In the genomic region with DNA sequence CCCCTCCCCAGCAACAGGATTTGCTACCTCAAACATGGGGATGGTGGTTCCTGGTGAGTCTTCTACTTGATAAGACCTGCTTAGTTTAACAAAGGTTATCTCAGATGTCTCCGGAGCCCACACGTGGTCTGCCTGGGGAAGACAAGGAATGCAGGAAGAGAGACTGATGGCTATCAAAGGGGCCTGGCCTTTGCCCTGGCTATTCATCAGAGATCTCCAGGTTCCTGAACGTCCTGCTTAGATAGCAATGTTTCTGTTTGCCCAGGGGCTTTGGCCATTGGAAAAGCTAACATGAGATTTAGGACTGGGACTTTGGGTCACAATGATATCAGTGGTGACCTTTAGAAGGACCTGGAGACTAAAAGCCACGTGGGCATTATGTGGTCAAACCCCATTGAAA, we compare ENCODE assay signal across 26 mouse cellular contexts.
DNase-seq lines count a peak whose midpoint lies in the region; ATAC-seq and TF ChIP-seq lines count a peak whose summit lies in the region.
"Had no signal": no experiment of that assay in that cellular context is flagged by ENCODE, and none has a peak within 500 bp of the region (broad histone marks: within the 10 kb centered on the region; RNA-seq: fewer than 3 reads in every experiment).

No protein-coding gene starts in this region.

- H3K9ac ChIP-seq in liver, embryonic 11.5 days (ENCODE audit: low read depth, low read length): no peak overlapping the region
- no peak overlapping the region for H3K9ac ChIP-seq in liver, embryonic 13.5 days
- no peak overlapping the region for H3K9ac ChIP-seq in stomach, postnatal 0 days (ENCODE audit: low read length)
- H3K9ac ChIP-seq: embryonic facial prominence, embryonic 15.5 days; forebrain, embryonic 13.5 days; hindbrain, embryonic 15.5 days; lung, embryonic 14.5 days; neural tube, embryonic 12.5 days had no signal

- ATAC-seq in liver, embryonic 11.5 days (replicated peaks; ENCODE audit: low FRiP score): no peak
- peak; percentile 15; the same call in 1 of the 2 replicates for ATAC-seq in liver, embryonic 13.5 days (ENCODE audit: low read depth)
- no peak for ATAC-seq in stomach, postnatal 0 days (ENCODE audit: low FRiP score, low TSS enrichment)
- ATAC-seq: forebrain, embryonic 13.5 days had no signal

- no peaks in the 10 kb centered on the region for H3K36me3 ChIP-seq in liver, embryonic 11.5 days (ENCODE audit: control insufficient read depth, insufficient read depth, low read length)
- no peaks in the 10 kb centered on the region for H3K36me3 ChIP-seq in liver, embryonic 13.5 days
- H3K36me3 ChIP-seq in stomach, postnatal 0 days (ENCODE audit: control insufficient read depth, insufficient read depth, low read length): no peaks in the 10 kb centered on the region
- H3K36me3 ChIP-seq: embryonic facial prominence, embryonic 10.5 days; embryonic facial prominence, embryonic 15.5 days; hindbrain, embryonic 15.5 days; neural tube, embryonic 12.5 days had no signal

- no peak overlapping the region for H3K4me3 ChIP-seq in liver, embryonic 11.5 days (ENCODE audit: low read depth, low read length)
- no peak overlapping the region for H3K4me3 ChIP-seq in liver, embryonic 13.5 days (replicated peaks)
- H3K4me3 ChIP-seq in stomach, postnatal 0 days (ENCODE audit: low read depth, low read length): no peak overlapping the region
- H3K4me3 ChIP-seq: embryonic facial prominence, embryonic 10.5 days; embryonic facial prominence, embryonic 15.5 days; forebrain, embryonic 13.5 days; hindbrain, embryonic 15.5 days; myocyte; neural tube, embryonic 12.5 days had no signal

- H3K27me3 ChIP-seq in liver, embryonic 11.5 days (replicated peaks; ENCODE audit: control insufficient read depth, insufficient read depth, low read length): no peaks in the 10 kb centered on the region
- no peaks in the 10 kb centered on the region for H3K27me3 ChIP-seq in liver, embryonic 13.5 days
- H3K27me3 ChIP-seq in stomach, postnatal 0 days (ENCODE audit: control insufficient read depth, insufficient read depth, low read length): no peaks in the 10 kb centered on the region
- H3K27me3 ChIP-seq: embryonic facial prominence, embryonic 15.5 days; forebrain, embryonic 13.5 days; hindbrain, embryonic 15.5 days; neural tube, embryonic 12.5 days had no signal

- no peak for TF ChIP-seq CTCF in stomach, postnatal 0 days (IDR thresholded peaks at IDR 0.05; ENCODE audit: low read depth)

- no peak for TF ChIP-seq EP300 in stomach, postnatal 0 days (optimal IDR thresholded peaks at IDR 0.05)

- WGBS in liver, embryonic 11.5 days: 5% methylated on average over 4 of the region's 4 CpGs
- 3% methylated on average over 4 of the region's 4 CpGs for WGBS in liver, embryonic 13.5 days (ENCODE audit: insufficient replicate concordance)
- 23% methylated on average over 4 of the region's 4 CpGs for WGBS in stomach, postnatal 0 days

- H3K27ac ChIP-seq in liver, embryonic 11.5 days (ENCODE audit: low read depth, low read length): no peak overlapping the region
- H3K27ac ChIP-seq in liver, embryonic 13.5 days: peak overlapping the region; percentile 50; the same call in 1 of the 2 replicates
- H3K27ac ChIP-seq in stomach, postnatal 0 days (replicated peaks): 0 out of 2 replicates have a peak overlapping the region, but pooled peaks have one; percentile 9
- H3K27ac ChIP-seq: embryonic facial prominence, embryonic 15.5 days; forebrain, embryonic 13.5 days; hindbrain, embryonic 15.5 days; neural tube, embryonic 12.5 days had no signal

- H3K4me1 ChIP-seq in liver, embryonic 11.5 days (replicated peaks; ENCODE audit: control insufficient read depth, insufficient read depth, low read length): peaks cover 21% of the 10 kb centered on the region
- peaks cover 27% of the 10 kb centered on the region for H3K4me1 ChIP-seq in liver, embryonic 13.5 days (replicated peaks)
- H3K4me1 ChIP-seq in stomach, postnatal 0 days (replicated peaks; ENCODE audit: control insufficient read depth, insufficient read depth): no peaks in the 10 kb centered on the region

- H3K9me3 ChIP-seq in liver, embryonic 11.5 days (ENCODE audit: control insufficient read depth, low read length): no peaks in the 10 kb centered on the region
- H3K9me3 ChIP-seq in liver, embryonic 13.5 days (replicated peaks): no peaks in the 10 kb centered on the region
- no peaks in the 10 kb centered on the region for H3K9me3 ChIP-seq in stomach, postnatal 0 days (ENCODE audit: control insufficient read depth, low read length)
- H3K9me3 ChIP-seq: embryonic facial prominence, embryonic 10.5 days; embryonic facial prominence, embryonic 15.5 days; hindbrain, embryonic 15.5 days; neural tube, embryonic 12.5 days had no signal

- no peak overlapping the region for H3K4me2 ChIP-seq in liver, embryonic 11.5 days
- H3K4me2 ChIP-seq in liver, embryonic 13.5 days: no peak overlapping the region
- H3K4me2 ChIP-seq in stomach, postnatal 0 days (replicated peaks; ENCODE audit: low read depth): no peak overlapping the region
- H3K4me2 ChIP-seq: embryonic facial prominence, embryonic 15.5 days; forebrain, embryonic 13.5 days; heart, embryonic 11.5 days; hindbrain, embryonic 15.5 days; lung, embryonic 14.5 days; neural tube, embryonic 12.5 days had no signal

- peak; percentile 11 for DNase-seq in liver
- no peak for DNase-seq in liver, embryonic 11.5 days (ENCODE audit: low spot score)
- peak; percentile 45 for DNase-seq in R1 (ENCODE audit: low read depth, low spot score)
- no peak for DNase-seq in liver, embryonic 13.5 days
- DNase-seq in stomach, postnatal 0 days (ENCODE audit: low spot score): no peak
- DNase-seq in cerebellum, adult 11-12 months: no peak
- no peak for DNase-seq in embryo, embryonic 9.5 days (ENCODE audit: extremely low spot score)
- DNase-seq: adrenal gland, postnatal 14 days; B cell, adult 2 months; cerebellum, adult 18-20 months; cerebellum, postnatal 14 days; gastrocnemius, postnatal 25 days; heart, adult 11 months; kidney, adult 11 months; kidney, postnatal 36 days; left cerebral cortex, postnatal 4 days; lung, embryonic 14.5 days; lung, postnatal 14 days; right cerebral cortex, postnatal 4 days had no signal

Comparison
In these comparisons a context has a peak if more than half of its experiments do, and no peak if none do; other contexts are left out.
1. DNase-seq: peak in liver (single experiment) and R1 (single experiment); none in liver, embryonic 11.5 days (single experiment), liver, embryonic 13.5 days (single experiment), stomach, postnatal 0 days (single experiment), cerebellum, adult 11-12 months (single experiment) and embryo, embryonic 9.5 days (single experiment).